Mouse (Mus musculus): ENCODE measurements around the gene Msi1. TPM values are rescaled to one million over a fixed set of nuclear protein-coding genes. Genes with fewer than 3 reads are reported as not detected.
A peak's percentile ranks its signal among the peaks of the same experiment; 100 is the strongest.

The Msi1 gene
- polyA plus RNA-seq, 1 experiment from 2014 or later, result 4.3 TPM

DNA sequence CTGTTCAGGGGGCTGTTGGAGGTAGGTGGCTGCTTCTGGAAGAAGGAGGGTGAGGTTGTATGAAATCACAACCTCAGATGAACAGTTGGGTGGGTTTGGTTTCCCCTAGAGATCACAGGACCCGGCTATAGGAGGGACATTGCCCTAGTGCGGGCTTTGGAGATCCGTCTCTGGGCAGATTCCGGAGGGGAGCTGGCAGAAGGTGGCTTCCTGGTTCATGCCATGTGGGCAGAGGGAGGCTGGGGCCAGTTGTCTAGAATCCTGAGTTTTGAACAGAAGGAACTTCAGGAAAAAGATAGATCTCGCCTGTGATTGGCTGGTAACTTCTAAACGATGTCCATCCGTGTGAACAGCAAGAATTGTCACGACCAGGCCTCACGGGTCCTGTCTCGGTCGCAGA lies 3.0 kb downstream of the Msi1 start:
- H3K27ac ChIP-seq (ENCODE audit: low read depth, low read length), result peak overlapping the region; percentile 28; the same call in 1 of the 2 replicates
- no peak overlapping the region for H3K9ac ChIP-seq (ENCODE audit: low read depth, low read length)
- H3K27me3 ChIP-seq (replicated peaks; ENCODE audit: control insufficient read depth, insufficient read depth, low read length), result peaks cover 21% of the 10 kb centered on the region
- WGBS, result 53% methylated on average over 11 of the region's 11 CpGs
- TF ChIP-seq CTCF (IDR thresholded peaks at IDR 0.05; ENCODE audit: low read depth), result no peak
- ATAC-seq, result no peak; the same call in 1 of the 2 replicates
- H3K4me1 ChIP-seq (replicated peaks; ENCODE audit: control insufficient read depth, insufficient read depth, low read length), result no peaks in the 10 kb centered on the region; the same call in 1 of the 2 replicates
- peak overlapping the region; percentile 98; the same call in 1 of the 2 replicates for H3K4me2 ChIP-seq (replicated peaks; ENCODE audit: low read depth)
- no peaks in the 10 kb centered on the region for H3K9me3 ChIP-seq (ENCODE audit: control insufficient read depth)
- H3K36me3 ChIP-seq (ENCODE audit: control insufficient read depth, insufficient read depth), result no peaks in the 10 kb centered on the region
- no peak overlapping the region for H3K4me3 ChIP-seq (ENCODE audit: low read depth, low read length)

DNA sequence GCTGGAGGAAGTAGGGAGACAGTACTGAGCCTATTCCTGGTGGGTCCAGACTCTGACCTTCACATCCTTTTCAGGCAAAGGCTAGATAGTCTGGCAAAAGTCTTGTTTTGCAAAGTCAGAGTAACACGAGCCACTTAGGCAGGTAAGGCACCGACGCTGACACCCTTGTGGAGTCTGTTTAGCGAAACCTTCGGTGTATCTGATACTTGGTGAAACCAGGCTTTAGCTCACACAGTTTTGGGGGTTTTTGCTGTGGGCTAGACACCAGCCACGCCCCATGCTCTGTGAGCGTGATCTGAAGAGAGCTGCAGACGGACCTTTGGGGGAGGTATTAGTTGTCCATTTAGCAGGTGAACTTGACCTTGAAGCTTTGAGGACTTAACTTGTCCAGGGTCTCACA lies 3.8 kb downstream of the Msi1 start:
- Histone ChIP-seq H3K27ac (ENCODE audit: low read depth, low read length) (no peak overlapping the region), H3K27me3 (replicated peaks; ENCODE audit: control insufficient read depth, insufficient read depth, low read length) (peaks cover 15% of the 10 kb centered on the region), H3K4me1 (replicated peaks; ENCODE audit: control insufficient read depth, insufficient read depth, low read length) (no peaks in the 10 kb centered on the region; the same call in 1 of the 2 replicates)

DNA sequence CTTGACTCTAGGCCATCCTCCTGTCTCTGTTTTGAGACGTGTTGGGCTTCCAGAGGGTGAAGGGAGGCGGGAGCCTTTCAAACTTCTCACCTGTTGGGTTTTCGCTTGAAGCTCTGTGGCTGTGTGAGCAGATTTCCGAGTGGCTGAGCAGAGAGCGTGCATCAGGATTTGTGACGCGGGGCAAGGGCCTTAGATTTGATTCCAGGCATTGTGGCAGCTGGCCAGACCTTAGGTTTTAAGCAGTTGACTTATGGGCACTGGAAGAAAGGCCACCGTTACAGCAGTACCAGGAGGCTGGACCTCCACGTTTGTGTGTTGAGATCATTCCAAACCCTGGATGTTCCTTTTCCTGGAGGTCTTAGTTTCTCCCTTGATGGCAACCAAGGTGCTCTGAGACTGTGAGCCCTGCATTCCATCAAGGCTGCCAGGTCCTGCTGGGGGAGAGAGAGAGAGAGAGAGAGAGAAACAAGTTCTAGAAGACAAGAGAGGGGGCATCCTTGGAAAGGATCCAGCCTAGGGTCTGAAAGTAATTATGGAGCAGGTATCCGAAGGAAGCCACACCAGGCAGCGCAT lies 5.0 kb downstream of the Msi1 start:
- 80% methylated on average over 11 of the region's 11 CpGs for WGBS
- Histone ChIP-seq H3K27ac (ENCODE audit: low read depth, low read length) (0 out of 2 replicates have a peak overlapping the region, but pooled peaks have one; percentile 0), H3K4me2 (replicated peaks; ENCODE audit: low read depth) (no peak overlapping the region), H3K36me3 (ENCODE audit: control insufficient read depth, insufficient read depth) (no peaks in the 10 kb centered on the region), H3K9me3 (ENCODE audit: control insufficient read depth) (no peaks in the 10 kb centered on the region), H3K27me3 (replicated peaks; ENCODE audit: control insufficient read depth, insufficient read depth, low read length) (0 out of 2 replicates have a peak, but pooled peaks cover 5% of the 10 kb centered on the region), H3K4me1 (replicated peaks; ENCODE audit: control insufficient read depth, insufficient read depth, low read length) (no peaks in the 10 kb centered on the region; the same call in 1 of the 2 replicates), H3K9ac (ENCODE audit: low read depth, low read length) (no peak overlapping the region), H3K4me3 (ENCODE audit: low read depth, low read length) (no peak overlapping the region)
- no peak for TF ChIP-seq CTCF (IDR thresholded peaks at IDR 0.05; ENCODE audit: low read depth)
- no peak for ATAC-seq

More for the DNA sequence above, 3.8 kb downstream of the Msi1 start:
- Histone ChIP-seq H3K9me3 (ENCODE audit: control insufficient read depth) (no peaks in the 10 kb centered on the region), H3K4me3 (ENCODE audit: low read depth, low read length) (no peak overlapping the region), H3K4me2 (replicated peaks; ENCODE audit: low read depth) (no peak overlapping the region), H3K9ac (ENCODE audit: low read depth, low read length) (no peak overlapping the region), H3K36me3 (ENCODE audit: control insufficient read depth, insufficient read depth) (no peaks in the 10 kb centered on the region)
- no peak for TF ChIP-seq CTCF (IDR thresholded peaks at IDR 0.05; ENCODE audit: low read depth)
- 78% methylated on average over 8 of the region's 8 CpGs for WGBS
- ATAC-seq, result no peak

DNA sequence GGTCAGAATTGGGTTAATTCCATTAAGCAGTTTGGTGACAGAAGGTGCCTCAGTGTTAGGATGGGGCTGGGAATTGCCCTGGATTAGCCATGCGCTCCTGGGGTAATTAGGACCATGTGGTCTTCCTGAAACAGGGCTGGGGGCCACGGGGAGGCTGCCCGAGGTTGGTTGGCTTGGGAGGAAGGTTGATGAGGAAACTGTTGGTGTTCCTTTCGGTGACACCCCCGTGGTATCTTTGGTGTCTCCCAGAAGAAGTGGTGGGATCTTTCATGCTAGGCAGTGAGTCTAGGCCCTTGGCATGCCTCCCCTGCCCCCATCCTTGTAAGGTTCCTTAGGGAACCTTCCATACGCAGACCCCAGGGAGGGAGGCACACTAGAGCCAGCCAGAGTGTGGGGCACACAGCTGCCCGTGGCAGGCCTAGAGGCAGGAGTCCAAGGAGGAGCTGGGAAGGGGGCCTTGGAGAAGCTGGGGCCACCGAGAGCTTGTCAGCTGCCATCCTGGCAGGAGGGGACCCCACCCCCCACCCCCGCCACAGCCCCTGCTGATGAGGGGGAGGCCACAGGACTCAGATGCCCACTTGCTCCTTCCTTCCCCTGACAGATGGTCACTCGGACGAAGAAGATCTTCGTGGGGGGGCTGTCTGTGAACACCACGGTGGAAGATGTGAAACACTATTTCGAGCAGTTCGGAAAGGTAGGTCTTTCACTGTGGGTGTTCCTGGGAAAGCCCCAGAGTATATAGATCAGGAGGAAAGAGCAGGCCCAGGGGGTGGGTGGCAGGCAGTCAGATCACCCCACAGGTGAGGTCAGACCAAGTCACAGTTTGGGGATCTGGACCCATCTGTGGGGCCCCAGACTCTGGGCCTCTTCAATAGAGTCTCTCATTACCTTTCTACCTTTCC lies 5.7 kb downstream of the Msi1 start:
- no peaks in the 10 kb centered on the region; the same call in 1 of the 2 replicates for H3K4me1 ChIP-seq (replicated peaks; ENCODE audit: control insufficient read depth, insufficient read depth, low read length)
- 0 out of 2 replicates have a peak overlapping the region, but pooled peaks have one; percentile 0 for H3K27ac ChIP-seq (ENCODE audit: low read depth, low read length)
- 0 out of 2 replicates have a peak, but pooled peaks cover under 1% of the 10 kb centered on the region for H3K27me3 ChIP-seq (replicated peaks; ENCODE audit: control insufficient read depth, insufficient read depth, low read length)
- no peak overlapping the region for H3K4me3 ChIP-seq (ENCODE audit: low read depth, low read length)
- no peak for ATAC-seq
- H3K9ac ChIP-seq (ENCODE audit: low read depth, low read length), result no peak overlapping the region
- H3K9me3 ChIP-seq (ENCODE audit: control insufficient read depth), result no peaks in the 10 kb centered on the region
- 0 out of 2 replicates have a peak overlapping the region, but pooled peaks have one; percentile 72 for H3K4me2 ChIP-seq (replicated peaks; ENCODE audit: low read depth)
- no peak for TF ChIP-seq CTCF (IDR thresholded peaks at IDR 0.05; ENCODE audit: low read depth)
- 61% methylated on average over 15 of the region's 15 CpGs for WGBS
- H3K36me3 ChIP-seq (ENCODE audit: control insufficient read depth, insufficient read depth), result no peaks in the 10 kb centered on the region

DNA sequence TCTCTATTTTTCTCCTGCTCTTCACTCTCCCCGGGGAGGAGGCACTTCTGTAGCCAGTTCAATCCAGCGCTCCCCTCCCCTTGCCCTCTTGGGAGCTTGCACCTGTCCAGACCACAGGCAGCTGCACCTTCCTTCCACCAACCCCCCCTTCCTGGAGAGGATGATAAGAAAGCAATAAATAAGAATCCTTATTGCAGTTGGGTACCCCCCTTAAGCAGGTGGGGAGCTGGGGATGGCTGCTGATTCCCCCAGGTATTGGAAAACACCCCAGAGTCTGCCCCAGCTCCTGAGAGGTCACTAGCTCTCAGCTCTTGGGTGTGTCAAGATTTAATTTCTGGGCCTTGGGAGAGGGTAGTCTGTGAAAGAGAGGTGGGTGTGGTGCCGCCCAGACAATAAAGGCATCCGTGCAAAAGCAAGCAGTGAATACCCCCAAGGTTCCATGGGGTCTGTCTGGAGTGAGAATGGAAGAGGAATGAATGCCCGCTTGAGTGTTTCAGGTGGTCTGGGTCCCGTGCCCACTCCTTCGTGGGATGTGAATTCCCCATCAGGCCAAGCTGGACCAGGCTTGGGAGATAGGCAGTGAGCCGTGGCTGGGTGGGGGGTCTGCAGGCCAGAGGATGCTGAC lies 6.5 kb downstream of the Msi1 start:
- 23% methylated on average over 8 of the region's 8 CpGs for WGBS
- TF ChIP-seq CTCF (IDR thresholded peaks at IDR 0.05; ENCODE audit: low read depth), result no peak
- Histone ChIP-seq H3K4me2 (replicated peaks; ENCODE audit: low read depth) (peak overlapping the region; percentile 72), H3K9me3 (ENCODE audit: control insufficient read depth) (no peaks in the 10 kb centered on the region), H3K27me3 (replicated peaks; ENCODE audit: control insufficient read depth, insufficient read depth, low read length) (no peaks in the 10 kb centered on the region), H3K36me3 (ENCODE audit: control insufficient read depth, insufficient read depth) (no peaks in the 10 kb centered on the region), H3K4me1 (replicated peaks; ENCODE audit: control insufficient read depth, insufficient read depth, low read length) (no peaks in the 10 kb centered on the region; the same call in 1 of the 2 replicates), H3K9ac (ENCODE audit: low read depth, low read length) (peak overlapping the region; percentile 65; the same call in 1 of the 2 replicates), H3K27ac (ENCODE audit: low read depth, low read length) (no peak overlapping the region), H3K4me3 (ENCODE audit: low read depth, low read length) (peak overlapping the region; percentile 31)
- 0 out of 2 replicates have a peak, but pooled peaks have one; percentile 11 for ATAC-seq
